Mouse (Mus musculus) heart, adult 2 months (tissue): ENCODE data around the gene Uck1.

Experiments
- CTCF ChIP-seq: fragments of 200-600 bp; IDR thresholded peaks from 2 replicates; pipeline ENCODE4 v1.8.1; 2022; ENCODE audit warnings: antibody characterized with exemption, mild to moderate bottlenecking, moderate library complexity
- POLR2A ChIP-seq: fragments of 200-500 bp; IDR thresholded peaks from 2 replicates; pipeline ENCODE4 v1.6.1; 2011; ENCODE audit warnings: mild to moderate bottlenecking, low read depth, low read length, control low read depth; ENCODE audit not compliant: insufficient read depth

DNA sequence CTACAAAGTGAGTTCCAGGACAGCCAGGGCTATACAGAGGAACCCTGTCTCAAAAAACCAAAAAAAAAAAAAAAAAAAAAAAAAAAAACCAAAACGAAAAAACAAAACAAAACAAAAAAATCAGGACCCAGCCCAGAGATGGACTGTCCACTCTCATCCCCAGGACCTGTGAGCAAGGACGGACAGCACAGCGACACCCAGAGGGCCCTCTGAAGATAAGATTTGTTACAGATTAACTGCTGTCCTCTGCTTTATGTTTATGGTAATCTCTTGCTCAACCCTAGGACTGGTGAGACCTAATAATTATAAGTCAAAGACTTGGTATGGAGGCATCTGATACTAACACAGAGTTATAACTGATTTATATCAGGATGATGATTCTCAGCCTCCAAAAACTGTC lies 15.9 kb upstream of the Uck1 start:
- no peak for TF ChIP-seq POLR2A
- no peak for TF ChIP-seq CTCF
